Mouse (Mus musculus) heart, adult 2 months (tissue): ENCODE data around the gene Parp4. TPM values are rescaled to one million over a fixed set of nuclear protein-coding genes. Genes with fewer than 3 reads are reported as not detected.
A peak's percentile ranks its signal among the peaks of the same experiment; 100 is the strongest.

ENCODE experiments used
- DNase-seq, 2 experiments: peaks; one replicate each; pipeline ENCODE4 v3.0.0; 2021
- H3K27ac ChIP-seq: fragments of 200-600 bp; 2 replicates; pipeline ENCODE4 v1.8.1; 2022
- H3K27me3 ChIP-seq: fragments of 200-500 bp; 2 replicates; pipeline ENCODE4 v1.6.1; 2012; ENCODE audit warnings: mild to moderate bottlenecking, low read length, inconsistent platforms, mixed read lengths; ENCODE audit not compliant: control insufficient read depth, insufficient read depth
- H3K36me3 ChIP-seq: fragments of 200-500 bp; 2 replicates; pipeline ENCODE4 v1.6.1; 2012; ENCODE audit warnings: low read length, inconsistent platforms; ENCODE audit not compliant: control insufficient read depth, insufficient read depth
- H3K4me1 ChIP-seq: fragments of 200-500 bp; 2 replicates; pipeline ENCODE4 v1.6.1; 2011; ENCODE audit warnings: low read length; ENCODE audit not compliant: control insufficient read depth, insufficient read depth
- H3K4me3 ChIP-seq: fragments of 200-600 bp; 2 replicates; pipeline ENCODE4 v1.8.1; 2022
- H3K79me2 ChIP-seq: fragments of 200-500 bp; replicated peaks from 2 replicates; pipeline ENCODE4 v1.6.1; 2012; ENCODE audit warnings: mild to moderate bottlenecking, inconsistent platforms, low read length, moderate library complexity, mixed read lengths; ENCODE audit not compliant: control insufficient read depth, insufficient read depth
- H3K9ac ChIP-seq: fragments of 200-500 bp; 2 replicates; pipeline ENCODE4 v1.6.1; 2012; ENCODE audit warnings: low read depth, mild to moderate bottlenecking, control low read depth, inconsistent platforms, low read length, mixed read lengths
- CTCF ChIP-seq: fragments of 200-600 bp; IDR thresholded peaks from 2 replicates; pipeline ENCODE4 v1.8.1; 2022; ENCODE audit warnings: antibody characterized with exemption, mild to moderate bottlenecking, moderate library complexity
- EP300 ChIP-seq: fragments of 200-500 bp; IDR thresholded peaks from 2 replicates; pipeline ENCODE4 v1.6.1; 2011; ENCODE audit warnings: low read depth, low read length, control low read depth; ENCODE audit not compliant: insufficient read depth
- POLR2A ChIP-seq: fragments of 200-500 bp; IDR thresholded peaks from 2 replicates; pipeline ENCODE4 v1.6.1; 2011; ENCODE audit warnings: mild to moderate bottlenecking, low read depth, low read length, control low read depth; ENCODE audit not compliant: insufficient read depth
- WGBS: fragments of 180-500 bp; shearing (Covaris S2); methylation state at CpG from one replicate; pipeline ENCODE4 v1.1.7; 2018; 5-methylcytosine and 5-hydroxymethylcytosine counted together
- intact Hi-C: fragments of 180-260 bp; cut with DNase I; formaldehyde crosslinking; loops from one replicate; pipeline ENCODE4 v1.15.1; 2025
- polyA plus RNA-seq: library from polyadenylated mRNA; depleted of rRNA; stranded (reverse); fragments of >200 nt; gene quantifications from 2 replicates; pipeline ENCODE4 v1.2.3, GENCODE M21; 2012
- total RNA-seq, 2 experiments: library from RNA; stranded (reverse); gene quantifications; 2 replicates each; pipeline ENCODE4 v1.2.3; 2021

The Parp4 gene
- total and polyA plus RNA-seq, 3 experiments, result 9.2 to 33.9 (median 27.1) TPM

- no peaks in the 10 kb centered on the region for H3K79me2 ChIP-seq
- H3K9ac ChIP-seq, result no peak overlapping the region
- no peaks in the 10 kb centered on the region for H3K27me3 ChIP-seq
- peaks cover 8% of the 10 kb centered on the region for H3K36me3 ChIP-seq
- WGBS, result 85% methylated on average over 1 of the region's 1 CpGs
- H3K4me3 ChIP-seq, result no peak overlapping the region
- intact Hi-C loops, result loop anchor here (10.0 kb wide), 1 partner anchor 337 kb away; no protein-coding TSS in a partner anchor
- no peak for DNase-seq
- no peak overlapping the region for H3K27ac ChIP-seq
- H3K4me1 ChIP-seq, result no peaks in the 10 kb centered on the region
- TF ChIP-seq EP300 (no peak), POLR2A (no peak), CTCF (no peak)
These were observed 42.1 kb downstream of the Parp4 start for GRCm38 (mm10) chr14:56617470-56617869.

DNA sequence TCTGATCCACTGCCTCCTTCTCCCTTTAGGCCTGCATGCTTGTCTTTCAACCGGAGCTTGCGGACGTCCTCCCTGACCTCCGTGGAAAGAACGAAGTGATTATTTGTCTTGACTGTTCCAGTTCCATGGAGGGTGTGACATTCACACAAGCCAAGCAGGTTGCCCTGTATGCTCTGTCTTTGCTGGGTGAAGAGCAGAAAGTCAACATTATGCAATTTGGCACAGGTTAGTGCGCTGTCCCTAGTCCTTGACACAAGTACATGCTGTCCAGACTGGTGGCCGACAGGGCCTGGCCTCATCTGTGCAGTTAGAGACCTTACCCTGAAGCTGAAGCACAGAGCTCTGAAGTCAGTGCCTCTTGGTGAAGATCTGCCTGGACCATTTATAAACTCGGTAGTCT lies 45.0 kb downstream of the Parp4 start:
- no peaks in the 10 kb centered on the region for H3K27me3 ChIP-seq
- no peak overlapping the region for H3K9ac ChIP-seq
- H3K4me3 ChIP-seq, result no peak overlapping the region
- H3K36me3 ChIP-seq, result peaks cover 4% of the 10 kb centered on the region
- intact Hi-C loops, result no loop called here
- H3K4me1 ChIP-seq, result no peaks in the 10 kb centered on the region
- no peak overlapping the region for H3K27ac ChIP-seq
- WGBS, result 89% methylated on average over 8 of the region's 8 CpGs
- TF ChIP-seq EP300 (0 out of 2 replicates have a peak, but pooled peaks have one; percentile 27), POLR2A (no peak)
- no peaks in the 10 kb centered on the region for H3K79me2 ChIP-seq
- DNase-seq, result peak in 1 of 2 experiments; percentile 10

DNA sequence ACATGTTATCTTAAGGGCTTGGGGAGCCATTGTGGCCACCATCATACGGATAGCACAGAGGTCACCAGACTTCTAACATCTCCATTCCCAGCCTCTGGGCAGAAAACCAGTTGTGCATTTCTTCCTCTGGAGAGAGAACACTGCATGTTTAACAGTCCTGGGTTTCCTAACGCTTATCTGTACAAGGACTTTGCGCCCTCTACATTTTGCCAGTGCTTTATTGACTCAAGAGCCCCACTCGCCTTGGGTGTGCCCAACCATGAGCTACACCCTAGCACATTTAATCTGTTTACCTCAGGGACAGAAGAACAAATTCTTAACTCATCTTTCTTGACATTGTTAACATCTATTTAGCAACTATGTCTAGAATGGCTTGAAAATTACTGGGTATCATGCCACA lies 50.8 kb downstream of the Parp4 start:
- Histone ChIP-seq H3K9ac (no peak overlapping the region), H3K27me3 (no peaks in the 10 kb centered on the region), H3K36me3 (no peaks in the 10 kb centered on the region), H3K4me3 (no peak overlapping the region), H3K79me2 (no peaks in the 10 kb centered on the region), H3K27ac (no peak overlapping the region), H3K4me1 (no peaks in the 10 kb centered on the region)
- 80% methylated on average over 4 of the region's 4 CpGs for WGBS
- intact Hi-C loops, result no loop called here
- DNase-seq, result no peak
- no peak for TF ChIP-seq POLR2A
- TF ChIP-seq CTCF, result no peak
- TF ChIP-seq EP300, result no peak

GRCm38 (mm10) chr14:56628336-56628735 lies 52.9 kb downstream of the Parp4 start:
- Histone ChIP-seq H3K4me3 (no peak overlapping the region), H3K9ac (no peak overlapping the region), H3K27ac (no peak overlapping the region), H3K4me1 (no peaks in the 10 kb centered on the region), H3K36me3 (no peaks in the 10 kb centered on the region), H3K27me3 (no peaks in the 10 kb centered on the region), H3K79me2 (no peaks in the 10 kb centered on the region)
- no peak for DNase-seq
- 85% methylated on average over 3 of the region's 3 CpGs for WGBS
- intact Hi-C loops, result no loop called here
- TF ChIP-seq POLR2A (no peak), CTCF (no peak), EP300 (no peak)

DNA sequence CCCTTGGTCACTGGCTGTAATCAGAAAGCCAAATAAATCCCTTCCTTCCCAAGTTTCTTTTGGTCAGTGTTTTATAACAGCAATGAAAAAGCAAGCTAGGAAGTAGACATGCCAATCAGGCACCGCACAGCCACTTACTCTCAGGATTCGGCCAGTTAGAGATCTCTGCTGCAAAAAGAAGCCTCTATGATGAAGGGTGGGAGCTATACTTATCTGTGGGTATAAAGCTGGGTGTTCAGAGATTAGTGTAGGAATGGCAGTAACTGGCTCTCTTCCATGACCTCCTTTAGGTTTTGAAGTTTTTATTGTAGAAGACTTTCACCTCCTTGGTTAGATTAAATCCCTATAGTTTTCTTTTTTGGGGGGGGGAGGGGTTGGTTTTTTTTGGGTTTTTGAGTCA lies 55.7 kb downstream of the Parp4 start:
- no peaks in the 10 kb centered on the region for H3K79me2 ChIP-seq
- no peaks in the 10 kb centered on the region; the same call in 1 of the 2 replicates for H3K36me3 ChIP-seq
- DNase-seq, result no peak
- TF ChIP-seq EP300 (no peak), POLR2A (no peak), CTCF (no peak)
- no peak overlapping the region for H3K27ac ChIP-seq
- H3K27me3 ChIP-seq, result no peaks in the 10 kb centered on the region
- no peak overlapping the region for H3K9ac ChIP-seq
- 90% methylated on average over 2 of the region's 2 CpGs for WGBS
- H3K4me1 ChIP-seq, result no peaks in the 10 kb centered on the region
- intact Hi-C loops, result no loop called here
- H3K4me3 ChIP-seq, result no peak overlapping the region

- H3K9ac ChIP-seq, result no peak overlapping the region
- no peak for DNase-seq
- H3K4me3 ChIP-seq, result no peak overlapping the region
- 81% methylated on average over 7 of the region's 7 CpGs for WGBS
- H3K36me3 ChIP-seq, result no peaks in the 10 kb centered on the region; the same call in 1 of the 2 replicates
- intact Hi-C loops, result no loop called here
- no peaks in the 10 kb centered on the region for H3K4me1 ChIP-seq
- H3K79me2 ChIP-seq, result no peaks in the 10 kb centered on the region
- TF ChIP-seq CTCF (no peak), EP300 (no peak), POLR2A (no peak)
- no peak overlapping the region for H3K27ac ChIP-seq
- H3K27me3 ChIP-seq, result no peaks in the 10 kb centered on the region
These were observed 71.8 kb downstream of the Parp4 start for GRCm38 (mm10) chr14:56647206-56647605.

GRCm38 (mm10) chr14:56649448-56649847 lies 74.0 kb downstream of the Parp4 start:
- H3K27me3 ChIP-seq, result no peaks in the 10 kb centered on the region
- no peak overlapping the region for H3K27ac ChIP-seq
- H3K79me2 ChIP-seq, result no peaks in the 10 kb centered on the region
- no peak overlapping the region for H3K4me3 ChIP-seq
- H3K9ac ChIP-seq, result no peak overlapping the region
- DNase-seq, result no peak
- no peaks in the 10 kb centered on the region for H3K4me1 ChIP-seq
- TF ChIP-seq EP300, result no peak
- TF ChIP-seq POLR2A, result no peak
- TF ChIP-seq CTCF, result no peak
- intact Hi-C loops, result no loop called here
- peaks cover 2% of the 10 kb centered on the region for H3K36me3 ChIP-seq
